Mouse (Mus musculus): ENCODE data around the gene Gm45713. TPM values are rescaled to one million over a fixed set of nuclear protein-coding genes. Genes with fewer than 3 reads are reported as not detected.

Gm45713 gene
- polyA plus RNA-seq, 1 experiment from 2014 or later = 0.12 TPM

DNA sequence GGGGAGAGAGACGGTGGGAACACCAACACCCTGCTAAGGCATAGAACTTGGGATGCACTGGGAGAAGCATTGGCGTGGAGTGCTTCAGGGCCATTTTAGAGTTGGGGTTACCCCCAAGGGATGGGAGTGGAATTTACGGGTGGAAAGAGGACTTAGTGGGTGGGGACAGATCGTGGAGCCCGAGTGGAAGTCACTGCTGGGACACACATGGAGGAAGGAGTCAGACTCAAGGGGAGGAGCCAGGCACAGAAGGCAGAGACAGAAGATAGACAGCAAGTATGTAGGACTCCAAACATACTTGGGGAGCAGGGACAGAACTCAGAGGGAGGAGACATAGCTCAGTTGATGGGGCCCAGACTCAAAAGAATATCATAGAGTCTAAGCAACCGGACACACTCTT is 26.5 kb upstream of the Gm45713 start:
- H3K9me3 ChIP-seq (replicated peaks) = no peaks in the 10 kb centered on the region
- H3K4me2 ChIP-seq = peak overlapping the region; percentile 84
- peaks cover 32% of the 10 kb centered on the region for H3K36me3 ChIP-seq
- H3K27ac ChIP-seq (replicated peaks) = no peak overlapping the region
- H3K4me3 ChIP-seq (replicated peaks) = peak overlapping the region; percentile 46
- WGBS = 26% methylated on average over 6 of the region's 6 CpGs
- ATAC-seq (ENCODE audit: low FRiP score) = peak; percentile 14
- peak overlapping the region; percentile 43 for H3K9ac ChIP-seq (replicated peaks)
- H3K27me3 ChIP-seq (replicated peaks) = peaks cover 52% of the 10 kb centered on the region
- H3K4me1 ChIP-seq = peaks cover 19% of the 10 kb centered on the region

DNA sequence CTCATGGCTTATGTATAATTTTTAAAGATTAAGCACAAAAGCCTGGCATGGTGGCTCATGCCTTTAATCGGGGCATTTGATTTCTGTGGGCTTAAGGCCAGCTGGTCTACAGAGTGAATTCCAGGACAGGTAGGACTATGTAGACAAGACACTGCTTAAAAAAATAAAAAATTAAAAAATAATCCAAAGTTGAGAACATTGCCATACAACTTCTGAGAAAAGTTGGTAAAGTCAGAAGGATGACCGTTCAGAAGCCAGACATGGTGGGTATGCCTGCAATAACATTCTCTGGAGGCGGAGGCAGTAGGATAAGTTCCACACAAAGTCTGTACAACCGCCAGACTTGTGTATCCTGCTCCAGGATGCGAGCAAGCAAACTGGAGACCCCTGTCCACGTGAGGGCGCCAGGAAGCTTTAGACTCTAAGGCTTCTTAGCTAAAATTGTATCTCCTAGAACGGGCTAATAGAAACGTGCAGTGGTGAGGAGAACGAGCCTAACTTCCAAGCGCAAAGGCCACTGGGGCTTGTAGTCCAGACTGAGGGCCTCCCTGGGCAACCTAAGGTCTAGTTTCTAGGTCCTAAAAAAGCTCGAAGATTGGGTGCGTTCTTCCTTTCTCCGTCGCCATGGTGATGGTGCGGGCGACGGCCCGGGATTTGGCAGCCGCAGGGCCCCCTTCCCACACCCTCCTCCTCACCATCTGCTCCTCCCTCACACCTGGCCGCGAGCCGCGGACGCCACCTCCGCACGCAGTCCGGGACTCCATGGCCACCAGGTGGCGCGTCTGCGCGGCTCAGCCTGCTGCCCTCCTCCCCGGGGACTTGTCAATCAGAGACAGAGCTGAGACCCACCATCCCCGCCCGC is 25.8 kb upstream of the Gm45713 start:
- WGBS = 4% methylated on average over 35 of the region's 35 CpGs

GRCm38 (mm10) chr7:45160866-45161265 is 24.8 kb upstream of the Gm45713 start:
- ATAC-seq (ENCODE audit: low FRiP score) = no peak
- Histone ChIP-seq H3K9ac (replicated peaks) (no peak overlapping the region), H3K4me1 (peaks cover 19% of the 10 kb centered on the region), H3K9me3 (replicated peaks) (no peaks in the 10 kb centered on the region), H3K27ac (replicated peaks) (no peak overlapping the region), H3K4me2 (no peak overlapping the region), H3K36me3 (peaks cover 34% of the 10 kb centered on the region), H3K4me3 (replicated peaks) (no peak overlapping the region), H3K27me3 (replicated peaks) (peaks cover 36% of the 10 kb centered on the region)
- WGBS = 91% methylated on average over 3 of the region's 3 CpGs

More for the DNA sequence above, 25.8 kb upstream of the Gm45713 start:
- Histone ChIP-seq H3K9ac (replicated peaks) (peak overlapping the region; percentile 43), H3K27ac (replicated peaks) (peak overlapping the region; percentile 65), H3K27me3 (replicated peaks) (peaks cover 45% of the 10 kb centered on the region), H3K4me1 (peaks cover 19% of the 10 kb centered on the region), H3K4me3 (replicated peaks) (peak overlapping the region; percentile 46), H3K9me3 (replicated peaks) (no peaks in the 10 kb centered on the region), H3K4me2 (peak overlapping the region; percentile 84), H3K36me3 (peaks cover 34% of the 10 kb centered on the region)
- peak; percentile 93 for ATAC-seq (ENCODE audit: low FRiP score)

GRCm38 (mm10) chr7:45160316-45160800 is 24.3 kb upstream of the Gm45713 start:
- Histone ChIP-seq H3K27me3 (replicated peaks) (peaks cover 31% of the 10 kb centered on the region), H3K9ac (replicated peaks) (no peak overlapping the region), H3K36me3 (peaks cover 34% of the 10 kb centered on the region), H3K27ac (replicated peaks) (no peak overlapping the region), H3K9me3 (replicated peaks) (no peaks in the 10 kb centered on the region), H3K4me1 (peaks cover 24% of the 10 kb centered on the region), H3K4me2 (no peak overlapping the region), H3K4me3 (replicated peaks) (no peak overlapping the region)
- 95% methylated on average over 6 of the region's 6 CpGs for WGBS
- no peak for ATAC-seq (ENCODE audit: low FRiP score)

GRCm38 (mm10) chr7:45158991-45159390 is 23.0 kb upstream of the Gm45713 start:
- Histone ChIP-seq H3K4me3 (replicated peaks) (no peak overlapping the region), H3K9me3 (replicated peaks) (no peaks in the 10 kb centered on the region), H3K9ac (replicated peaks) (no peak overlapping the region), H3K4me2 (no peak overlapping the region), H3K4me1 (peaks cover 29% of the 10 kb centered on the region), H3K27ac (replicated peaks) (no peak overlapping the region), H3K27me3 (replicated peaks) (peaks cover 17% of the 10 kb centered on the region), H3K36me3 (peaks cover 34% of the 10 kb centered on the region)
- 95% methylated on average over 6 of the region's 6 CpGs for WGBS
- ATAC-seq (ENCODE audit: low FRiP score) = no peak

GRCm38 (mm10) chr7:45157459-45157858 is 21.4 kb upstream of the Gm45713 start:
- H3K36me3 ChIP-seq = peaks cover 34% of the 10 kb centered on the region
- WGBS = 89% methylated on average over 14 of the region's 14 CpGs
- no peaks in the 10 kb centered on the region for H3K9me3 ChIP-seq (replicated peaks)
- no peak overlapping the region for H3K4me2 ChIP-seq
- H3K4me3 ChIP-seq (replicated peaks) = no peak overlapping the region
- H3K27me3 ChIP-seq (replicated peaks) = peaks cover 2% of the 10 kb centered on the region; the same call in 1 of the 2 replicates
- H3K4me1 ChIP-seq = peaks cover 26% of the 10 kb centered on the region
- no peak overlapping the region for H3K27ac ChIP-seq (replicated peaks)
- ATAC-seq (ENCODE audit: low FRiP score) = no peak
- no peak overlapping the region for H3K9ac ChIP-seq (replicated peaks)

GRCm38 (mm10) chr7:45156206-45156605 is 20.2 kb upstream of the Gm45713 start:
- Histone ChIP-seq H3K27ac (replicated peaks) (no peak overlapping the region), H3K4me3 (replicated peaks) (no peak overlapping the region), H3K9me3 (replicated peaks) (no peaks in the 10 kb centered on the region), H3K4me2 (no peak overlapping the region), H3K36me3 (peaks cover 34% of the 10 kb centered on the region), H3K9ac (replicated peaks) (no peak overlapping the region), H3K27me3 (replicated peaks) (no peaks in the 10 kb centered on the region), H3K4me1 (peaks cover 19% of the 10 kb centered on the region)
- no peak for ATAC-seq (ENCODE audit: low FRiP score)
- 93% methylated on average over 15 of the region's 15 CpGs for WGBS

GRCm38 (mm10) chr7:45155590-45155989 is 19.6 kb upstream of the Gm45713 start:
- Histone ChIP-seq H3K4me2 (peak overlapping the region; percentile 63), H3K4me1 (peaks cover 25% of the 10 kb centered on the region), H3K4me3 (replicated peaks) (no peak overlapping the region; the same call in 1 of the 2 replicates), H3K9ac (replicated peaks) (0 out of 2 replicates have a peak overlapping the region, but pooled peaks have one; percentile 1), H3K27me3 (replicated peaks) (no peaks in the 10 kb centered on the region), H3K36me3 (peaks cover 30% of the 10 kb centered on the region), H3K27ac (replicated peaks) (peak overlapping the region; percentile 99; the same call in 1 of the 2 replicates), H3K9me3 (replicated peaks) (no peaks in the 10 kb centered on the region)
- ATAC-seq (ENCODE audit: low FRiP score) = no peak
- 83% methylated on average over 9 of the region's 9 CpGs for WGBS

- peaks cover 26% of the 10 kb centered on the region for H3K4me1 ChIP-seq
- peak overlapping the region; percentile 78 for H3K4me3 ChIP-seq (replicated peaks)
- WGBS = 80% methylated on average over 12 of the region's 12 CpGs
- H3K9ac ChIP-seq (replicated peaks) = peak overlapping the region; percentile 20; the same call in 1 of the 2 replicates
- peaks cover 26% of the 10 kb centered on the region for H3K36me3 ChIP-seq
- H3K9me3 ChIP-seq (replicated peaks) = no peaks in the 10 kb centered on the region
- peak overlapping the region; percentile 99; the same call in 1 of the 2 replicates for H3K27ac ChIP-seq (replicated peaks)
- H3K27me3 ChIP-seq (replicated peaks) = no peaks in the 10 kb centered on the region
- 0 out of 2 replicates have a peak, but pooled peaks have one; percentile 1 for ATAC-seq (ENCODE audit: low FRiP score)
- peak overlapping the region; percentile 63 for H3K4me2 ChIP-seq
Observed at GRCm38 (mm10) chr7:45154993-45155514, 19.0 kb upstream of the Gm45713 start.

DNA sequence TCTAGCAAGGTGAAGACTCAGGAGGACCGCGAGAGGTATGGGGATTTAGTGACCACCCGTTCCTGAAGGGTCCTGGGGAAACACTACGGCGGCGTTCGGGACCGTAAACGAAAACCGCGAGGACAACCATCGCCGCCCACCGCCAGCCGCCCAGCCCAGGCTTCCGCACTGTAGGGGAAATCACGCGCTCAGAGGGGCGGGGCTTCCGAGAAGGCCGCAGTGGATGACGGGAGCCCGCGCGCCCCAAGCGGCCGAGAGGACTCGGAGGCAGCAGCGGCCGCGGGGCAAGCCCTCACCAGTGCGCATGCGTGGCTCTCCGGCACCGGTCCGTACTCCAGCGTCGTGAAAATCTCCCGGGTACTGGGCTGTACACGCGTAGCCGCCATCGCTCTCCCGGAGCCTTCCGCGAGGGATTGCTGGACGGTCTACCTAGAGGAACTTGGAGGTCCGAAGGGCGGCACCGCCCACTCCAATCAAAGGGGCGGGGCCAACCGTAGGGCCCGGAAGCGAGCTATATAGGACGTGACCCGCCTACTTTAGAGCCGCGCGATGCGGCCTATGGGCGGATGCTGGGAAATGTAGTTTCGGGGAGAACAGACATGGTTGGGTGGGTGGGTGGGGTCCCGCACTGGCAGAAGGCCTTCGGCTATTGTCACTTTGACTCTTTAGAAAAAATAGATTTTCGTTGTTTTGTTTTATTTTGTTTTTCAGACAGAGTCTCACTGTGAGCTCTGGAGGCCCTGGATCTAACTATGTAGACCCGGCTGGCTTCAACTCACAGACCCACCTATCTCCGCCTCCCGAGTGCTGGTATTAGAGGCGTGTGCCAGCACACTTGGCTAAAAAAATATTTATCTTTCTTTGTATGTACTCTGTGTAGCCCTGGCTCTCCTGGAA is 18.3 kb upstream of the Gm45713 start, which contains the start of the genes Pih1d1 and Aldh16a1:
Gene Pih1d1 (plus strand): TSS at position 208 of the 897 bp plus-strand sequence.
Gene Aldh16a1 (minus strand): TSS at position 489 of the 897 bp plus-strand sequence.
- Histone ChIP-seq H3K27me3 (replicated peaks) (no peaks in the 10 kb centered on the region), H3K36me3 (peaks cover 19% of the 10 kb centered on the region), H3K4me3 (replicated peaks) (peak within 1 kb of the TSS; percentile 78), H3K4me2 (peak within 1 kb of the TSS; percentile 63), H3K4me1 (peaks cover 26% of the 10 kb centered on the region), H3K9me3 (replicated peaks) (no peaks in the 10 kb centered on the region), H3K9ac (replicated peaks) (peak within 1 kb of the TSS; percentile 74), H3K27ac (replicated peaks) (peak within 1 kb of the TSS; percentile 99)
- peak; percentile 95 for ATAC-seq (ENCODE audit: low FRiP score)
- 5% methylated on average over 69 of the region's 69 CpGs for WGBS

- ATAC-seq (ENCODE audit: low FRiP score) = peak; percentile 2
- Histone ChIP-seq H3K27me3 (replicated peaks) (no peaks in the 10 kb centered on the region), H3K4me3 (replicated peaks) (peak overlapping the region; percentile 78), H3K27ac (replicated peaks) (peak overlapping the region; percentile 99), H3K4me1 (peaks cover 26% of the 10 kb centered on the region), H3K9ac (replicated peaks) (peak overlapping the region; percentile 74), H3K4me2 (peak overlapping the region; percentile 63), H3K9me3 (replicated peaks) (no peaks in the 10 kb centered on the region), H3K36me3 (peaks cover 12% of the 10 kb centered on the region; the same call in 1 of the 2 replicates)
- WGBS = 1% methylated on average over 5 of the region's 5 CpGs
Observed at GRCm38 (mm10) chr7:45153586-45153985, 17.6 kb upstream of the Gm45713 start.

Data from neural tube, embryonic 15.5 days (tissue).